13 mouse cellular contexts compared by ENCODE assay signal in genomic region chr3:119712066-119712465, GRCm38 (mm10).
DNase-seq lines count a peak whose midpoint lies in the region; ATAC-seq lines count a peak whose summit lies in the region.
"Had no signal": no experiment of that assay in that cellular context is flagged by ENCODE, and none has a peak within 500 bp of the region (broad histone marks: within the 10 kb centered on the region; RNA-seq: fewer than 3 reads in every experiment).

No protein-coding gene starts in this region.

- no peak overlapping the region for H3K27ac ChIP-seq in kidney, embryonic 15.5 days
- H3K27ac ChIP-seq: limb, embryonic 13.5 days had no signal

- no peaks in the 10 kb centered on the region for H3K4me1 ChIP-seq in kidney, embryonic 15.5 days
- H3K4me1 ChIP-seq: limb, embryonic 13.5 days had no signal

- H3K9me3 ChIP-seq in kidney, embryonic 15.5 days (replicated peaks) = no peaks in the 10 kb centered on the region
- H3K9me3 ChIP-seq: limb, embryonic 13.5 days had no signal

- WGBS in kidney, embryonic 15.5 days = 96% methylated on average over 5 of the region's 5 CpGs

- H3K36me3 ChIP-seq in kidney, embryonic 15.5 days = 0 out of 2 replicates have a peak, but pooled peaks cover 19% of the 10 kb centered on the region

- no peaks in the 10 kb centered on the region for H3K27me3 ChIP-seq in kidney, embryonic 15.5 days
- H3K27me3 ChIP-seq: limb, embryonic 13.5 days; Patski had no signal

- H3K9ac ChIP-seq in kidney, embryonic 15.5 days = no peak overlapping the region
- H3K9ac ChIP-seq: limb, embryonic 13.5 days had no signal

- ATAC-seq in kidney, embryonic 15.5 days (replicated peaks; ENCODE audit: low FRiP score) = peak; percentile 60; the same call in 1 of the 2 replicates
- ATAC-seq: Patski had no signal

- H3K4me2 ChIP-seq in kidney, embryonic 15.5 days = no peak overlapping the region
- H3K4me2 ChIP-seq: limb, embryonic 13.5 days had no signal

- peak; percentile 10 for DNase-seq in embryo, embryonic 9.5 days (ENCODE audit: extremely low spot score)
- no peak for DNase-seq in embryo, embryonic 10 days (ENCODE audit: low spot score)
- DNase-seq in kidney, postnatal 14 days = no peak
- peak; percentile 5 for DNase-seq in right cerebral cortex, postnatal 14 days
- DNase-seq in right cerebral cortex, adult 18-20 months = no peak
- DNase-seq in cerebellum, adult 11 months = no peak
- no peak for DNase-seq in gastrocnemius, postnatal 25 days
- DNase-seq: cerebellum, adult 9-11 months; kidney, adult 9 months; lung, adult 2 months had no signal

- H3K4me3 ChIP-seq in kidney, embryonic 15.5 days (replicated peaks) = no peak overlapping the region
- H3K4me3 ChIP-seq: limb, embryonic 13.5 days had no signal

Comparison
In these comparisons a context has a peak if more than half of its experiments do, and no peak if none do; other contexts are left out.
1. DNase-seq: peak in embryo, embryonic 9.5 days (single experiment) and right cerebral cortex, postnatal 14 days (single experiment); none in embryo, embryonic 10 days (single experiment), kidney, postnatal 14 days (single experiment), right cerebral cortex, adult 18-20 months (single experiment), cerebellum, adult 11 months (single experiment) and gastrocnemius, postnatal 25 days (single experiment).